Mouse (Mus musculus) stomach, embryonic 14.5 days (tissue): ENCODE results near the gene Mcpt1. TPM values are rescaled to one million over a fixed set of nuclear protein-coding genes. Genes with fewer than 3 reads are reported as not detected.
"Not testable (repeated sequence)": the region's sequence is repeated elsewhere in the genome, so short reads cannot be mapped to it uniquely, and the experiment has no call there.

Experiments used
- ATAC-seq: fragments of 200-750 bp; cut with Nextera tagmentation; 2 replicates; pipeline ENCODE4 v1.8.0; 2017; ENCODE audit warnings: low read depth, moderate TSS enrichment; ENCODE audit not compliant: insufficient number of reproducible peaks, insufficient read depth, low FRiP score
- H3K27ac ChIP-seq: fragments of 300-500 bp; sonication (generic); 2 replicates; pipeline ENCODE4 v1.5.1; 2014; ENCODE audit warnings: mild to moderate bottlenecking, low read length, moderate library complexity, mixed read lengths
- H3K27me3 ChIP-seq: fragments of 300-500 bp; sonication (generic); 2 replicates; pipeline ENCODE4 v1.6.1; 2014; ENCODE audit warnings: low read length, control low read depth, mixed read lengths; ENCODE audit not compliant: control insufficient read depth, insufficient read depth
- H3K36me3 ChIP-seq: fragments of 300-500 bp; sonication (generic); 2 replicates; pipeline ENCODE4 v1.6.1; 2014; ENCODE audit warnings: mild to moderate bottlenecking, control low read depth, low read length, moderate library complexity, mixed read lengths; ENCODE audit not compliant: control insufficient read depth, insufficient read depth
- H3K4me1 ChIP-seq: fragments of 300-500 bp; sonication (generic); 2 replicates; pipeline ENCODE4 v1.6.1; 2014; ENCODE audit warnings: low read length, control low read depth, mixed read lengths; ENCODE audit not compliant: control insufficient read depth, insufficient read depth
- H3K4me2 ChIP-seq: fragments of 300-500 bp; sonication (generic); replicated peaks from 2 replicates; pipeline ENCODE4 v1.6.1; 2014; ENCODE audit warnings: low read depth, low read length, control low read depth
- H3K4me3 ChIP-seq: fragments of 300-500 bp; sonication (generic); 2 replicates; pipeline ENCODE4 v1.5.1; 2014; ENCODE audit warnings: low read depth, low read length, control low read depth
- H3K9ac ChIP-seq: fragments of 300-500 bp; sonication (generic); replicated peaks from 2 replicates; pipeline ENCODE4 v1.6.1; 2014; ENCODE audit warnings: low read depth, mild to moderate bottlenecking, control low read depth, low read length, moderate library complexity, mixed read lengths
- H3K9me3 ChIP-seq: fragments of 300-500 bp; sonication (generic); 2 replicates; pipeline ENCODE4 v1.6.1; 2016; ENCODE audit warnings: low read depth, low read length, control low read depth; ENCODE audit not compliant: control insufficient read depth
- WGBS: fragments of 180-500 bp; shearing (Covaris S2); extraction: QIAGEN DNeasy Blood & Tissue Kit; methylation state at CpG from one replicate; pipeline ENCODE4 v1.1.7; 2014; 5-methylcytosine and 5-hydroxymethylcytosine counted together
- polyA plus RNA-seq: library from polyadenylated mRNA; unstranded; fragments of >200 nt; fragmentation: Nextera tagmentation; extraction: Ambion mirVana; gene quantifications from 2 replicates; pipeline ENCODE4 v1.2.1, GENCODE M21; 2014

Mcpt1 gene
- polyA plus RNA-seq, 1 experiment from 2014 or later: 0.58 TPM

DNA sequence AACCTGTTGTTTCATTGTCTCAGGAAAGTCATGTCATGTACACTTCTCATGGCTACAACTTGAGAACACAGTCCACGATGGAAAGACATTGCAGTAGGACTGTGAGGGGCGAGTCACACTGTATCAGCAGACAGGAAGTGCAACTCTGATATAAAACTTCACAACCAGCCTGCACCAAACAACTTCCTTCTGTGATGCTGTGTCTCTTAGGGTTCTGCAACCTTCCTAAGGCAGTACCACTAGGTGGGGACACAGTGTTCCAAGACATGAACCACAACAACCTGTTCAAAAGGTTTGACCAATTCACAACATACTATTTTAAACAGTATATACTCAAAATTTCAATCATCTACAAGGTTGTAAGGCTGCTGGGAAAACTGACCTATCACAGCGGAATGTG is 37.6 kb downstream of the Mcpt1 start:
- no peaks in the 10 kb centered on the region for H3K36me3 ChIP-seq
- no peak overlapping the region for H3K4me2 ChIP-seq
- H3K9ac ChIP-seq: no peak overlapping the region
- no peaks in the 10 kb centered on the region for H3K9me3 ChIP-seq
- no peak for ATAC-seq
- no peak overlapping the region for H3K27ac ChIP-seq
- no peaks in the 10 kb centered on the region for H3K27me3 ChIP-seq
- 79% methylated on average over 3 of the region's 3 CpGs for WGBS
- no peaks in the 10 kb centered on the region for H3K4me1 ChIP-seq
- H3K4me3 ChIP-seq: no peak overlapping the region

DNA sequence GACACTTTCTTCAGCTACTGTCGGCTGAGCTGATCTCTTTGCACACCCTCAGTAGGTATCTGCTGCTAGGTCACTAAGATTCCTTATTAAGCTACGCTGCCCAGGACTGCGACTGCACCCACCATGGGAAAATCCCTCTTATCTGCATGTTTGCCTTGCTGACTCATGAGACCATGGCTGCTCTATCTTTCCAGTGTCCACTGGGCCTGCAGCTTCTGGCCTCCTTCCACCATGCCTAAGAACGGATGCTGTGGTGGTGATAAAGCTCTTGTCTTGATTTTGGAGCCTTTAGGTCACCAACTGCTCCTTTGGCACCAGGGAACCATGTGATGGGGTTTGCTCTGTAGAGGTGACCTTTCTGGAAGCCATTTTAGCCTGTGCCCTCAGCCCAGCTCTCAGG is 40.0 kb downstream of the Mcpt1 start:
- H3K4me2 ChIP-seq: no peak overlapping the region
- no peak overlapping the region for H3K27ac ChIP-seq
- ATAC-seq: no peak
- H3K27me3 ChIP-seq: no peaks in the 10 kb centered on the region
- no peak overlapping the region for H3K9ac ChIP-seq
- H3K4me1 ChIP-seq: no peaks in the 10 kb centered on the region
- H3K36me3 ChIP-seq: no peaks in the 10 kb centered on the region
- no peak overlapping the region for H3K4me3 ChIP-seq
- H3K9me3 ChIP-seq: no peaks in the 10 kb centered on the region
- 75% methylated on average over 4 of the region's 4 CpGs for WGBS

DNA sequence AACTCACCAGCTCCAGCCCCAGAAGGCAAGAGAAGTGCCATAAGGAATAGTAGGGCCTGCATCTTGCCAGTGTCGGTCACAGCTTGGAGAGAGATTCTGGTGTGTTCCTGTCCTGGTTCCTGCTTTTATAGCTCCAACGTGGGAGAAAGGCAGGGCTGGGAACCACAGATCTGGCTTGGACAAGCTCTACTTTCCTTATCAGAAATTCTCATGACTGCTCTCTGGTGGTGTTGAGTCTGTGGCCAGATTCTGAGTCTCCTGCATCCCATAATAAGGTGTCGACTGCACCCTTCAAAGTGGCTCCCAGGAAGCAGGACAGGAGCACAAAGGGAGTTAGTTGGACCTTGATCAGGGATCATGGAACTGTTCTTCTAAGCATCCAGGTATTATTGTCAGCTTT is 44.4 kb downstream of the Mcpt1 start, which contains the start of gene Mcpt4:
Gene Mcpt4, minus strand, starts transcription at position 101 of the 400 bp plus-strand sequence.
- not testable (repeated sequence) for H3K4me2 ChIP-seq, H3K9ac ChIP-seq, H3K9me3 ChIP-seq, H3K27me3 ChIP-seq, H3K4me1 ChIP-seq, ATAC-seq, H3K4me3 ChIP-seq, H3K36me3 ChIP-seq, H3K27ac ChIP-seq
- 75% methylated on average over 3 of the region's 3 CpGs for WGBS

Other genes starting within 250 kb of the Mcpt1 start
- gene Adcy4, start 233.9 kb upstream of the Mcpt1 start, polyA plus RNA-seq: 4.3 and 5.8 TPM in 2 replicates
- gene Ripk3, start 229.1 kb upstream of the Mcpt1 start, polyA plus RNA-seq: 25.3 and 32.3 TPM in 2 replicates
- gene Nfatc4, start 194.8 kb upstream of the Mcpt1 start, polyA plus RNA-seq: 54.9 and 56.6 TPM in 2 replicates
- gene Nynrin, start 164.0 kb upstream of the Mcpt1 start, polyA plus RNA-seq: 14.2 and 17.2 TPM in 2 replicates
- gene Cbln3, start 133.6 kb upstream of the Mcpt1 start, polyA plus RNA-seq: 0.36 and 0.45 TPM in 2 replicates
- gene Khnyn, start 133.0 kb upstream of the Mcpt1 start, polyA plus RNA-seq: 10.4 TPM in 2 replicates
- gene Sdr39u1, start 117.7 kb upstream of the Mcpt1 start, polyA plus RNA-seq: 64.4 and 71.5 TPM in 2 replicates
- gene Cma1, start 73.3 kb upstream of the Mcpt1 start, polyA plus RNA-seq: 2.6 and 3.4 TPM in 2 replicates
- gene Cma2, start 67.0 kb upstream of the Mcpt1 start, polyA plus RNA-seq: not detected in 2 replicates
- not detected in 2 replicates for gene Mcpt9, start 12.5 kb downstream of the Mcpt1 start, polyA plus RNA-seq
- gene Mcpt2, start 24.1 kb downstream of the Mcpt1 start, polyA plus RNA-seq: 0.64 and 1.0 TPM in 2 replicates
- gene Mcpt4, start 44.3 kb downstream of the Mcpt1 start, polyA plus RNA-seq: 0.52 and 1.2 TPM in 2 replicates
- gene Mcpt8, start 67.3 kb downstream of the Mcpt1 start, polyA plus RNA-seq: 1.0 and 1.5 TPM in 2 replicates
- 0.43 and 0.51 TPM in 2 replicates for gene Ctsg, start 84.6 kb downstream of the Mcpt1 start, polyA plus RNA-seq
- not detected in 2 replicates for gene Gzme, start 102.7 kb downstream of the Mcpt1 start, polyA plus RNA-seq
- gene Gzmd, start 114.6 kb downstream of the Mcpt1 start, polyA plus RNA-seq: not detected in 2 replicates
- not detected in 2 replicates for gene Gzmg, start 141.6 kb downstream of the Mcpt1 start, polyA plus RNA-seq
- not detected in 2 replicates for gene Gzmn, start 156.6 kb downstream of the Mcpt1 start, polyA plus RNA-seq
- not detected in 2 replicates for gene Gzmf, start 193.4 kb downstream of the Mcpt1 start, polyA plus RNA-seq
- not detected in 2 replicates for gene Gzmc, start 216.7 kb downstream of the Mcpt1 start, polyA plus RNA-seq
- 0.41 and 1.0 TPM in 2 replicates for gene Gzmb, start 244.3 kb downstream of the Mcpt1 start, polyA plus RNA-seq